Mouse (Mus musculus) left cerebral cortex, adult 18-20 months (tissue): Measurements from ENCODE around the gene Gm10717. TPM values are rescaled to one million over a fixed set of nuclear protein-coding genes. Genes with fewer than 3 reads are reported as not detected.
"Not testable (repeated sequence)": the region's sequence is repeated elsewhere in the genome, so short reads cannot be mapped to it uniquely, and the experiment has no call there.

Experiments used
- DNase-seq, 2 experiments: peaks; one replicate each; pipeline ENCODE4 v3.0.0; 2021 to 2022; ENCODE audit warnings: low spot score in 2 of 2, mixed read lengths in 1 of 2
- microRNA-seq, 2 experiments: library from miRNA; unstranded; fragments of <30 nt; microRNA quantifications; one replicate each; pipeline ENCODE4 v1.2.0; 2021
- total RNA-seq, 2 experiments: library from RNA; stranded (reverse); gene quantifications; 2 replicates each; pipeline ENCODE4 v1.2.3; 2021

Gm10717 gene
- total RNA-seq, 2 experiments from 2014 or later = not detected

GRCm38 (mm10) chr9:3023985-3024648, 1.1 kb upstream of the Gm10717 start:
- peak; percentile 61 to 78 for DNase-seq

DNA sequence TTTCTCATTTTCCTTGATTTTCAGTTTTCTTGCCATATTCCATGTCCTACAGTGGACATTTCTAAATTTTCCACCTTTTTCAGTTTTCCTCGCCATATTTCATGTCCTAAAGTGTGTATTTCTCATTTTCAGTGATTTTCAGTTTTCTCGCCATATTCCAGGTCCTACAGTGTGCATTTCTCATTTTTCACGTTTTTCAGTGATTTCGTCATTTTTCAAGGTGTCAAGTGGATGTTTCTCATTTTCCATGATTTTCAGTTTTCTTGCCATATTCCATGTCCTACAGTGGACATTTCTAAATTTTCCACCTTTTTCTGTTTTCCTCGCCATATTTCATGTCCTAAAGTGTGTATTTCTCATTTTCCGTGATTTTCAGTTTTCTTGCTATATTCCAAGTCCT, 436 bp downstream of the Gm10717 start:
- peak; percentile 63 to 75 for DNase-seq

DNA sequence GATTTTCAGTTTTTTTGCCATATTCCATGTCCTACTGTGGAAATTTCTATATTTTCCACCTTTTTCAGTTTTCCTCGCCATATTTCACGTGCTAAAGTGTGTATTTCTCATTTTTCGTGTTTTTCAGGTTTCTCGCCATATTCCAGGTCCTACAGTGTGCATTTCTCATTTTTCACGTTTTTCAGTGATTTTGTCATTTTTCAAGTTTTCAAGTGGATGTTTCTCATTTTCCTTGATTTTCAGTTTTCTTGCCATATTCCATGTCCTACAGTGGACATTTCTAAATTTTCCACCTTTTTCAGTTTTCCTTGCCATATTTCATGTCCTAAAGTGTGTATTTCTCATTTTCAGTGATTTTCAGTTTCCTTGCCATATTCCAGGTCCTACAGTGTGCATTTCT, 919 bp downstream of the Gm10717 start:
- DNase-seq = not testable (repeated sequence)

DNA sequence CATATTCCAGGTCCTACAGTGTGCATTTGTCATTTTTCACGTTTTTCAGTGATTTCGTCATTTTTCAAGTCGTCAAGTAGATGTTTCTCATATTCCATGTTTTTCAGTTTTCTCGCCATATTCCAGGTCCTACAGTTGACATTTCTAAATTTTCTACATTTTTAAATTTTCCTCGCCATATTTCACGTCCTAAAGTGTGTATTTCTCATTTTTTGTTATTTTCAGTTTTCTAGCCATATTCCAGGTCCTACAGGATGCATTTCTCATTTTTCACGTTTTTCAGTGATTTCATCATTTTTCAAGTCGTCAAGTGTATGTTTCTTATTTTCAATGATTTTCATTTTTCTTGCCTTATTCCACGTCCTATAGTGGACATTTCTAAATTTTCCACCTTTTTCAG, 1.5 kb downstream of the Gm10717 start:
- not testable (repeated sequence) for DNase-seq

- not testable (repeated sequence) for DNase-seq
Observed at GRCm38 (mm10) chr9:3027200-3027599, 2.0 kb downstream of the Gm10717 start.

GRCm38 (mm10) chr9:3029276-3030000, 4.2 kb downstream of the Gm10717 start:
- DNase-seq = peak in 1 of 2 experiments; percentile 4

- not testable (repeated sequence) for DNase-seq
Observed at GRCm38 (mm10) chr9:3030677-3031318, 5.6 kb downstream of the Gm10717 start.

DNA sequence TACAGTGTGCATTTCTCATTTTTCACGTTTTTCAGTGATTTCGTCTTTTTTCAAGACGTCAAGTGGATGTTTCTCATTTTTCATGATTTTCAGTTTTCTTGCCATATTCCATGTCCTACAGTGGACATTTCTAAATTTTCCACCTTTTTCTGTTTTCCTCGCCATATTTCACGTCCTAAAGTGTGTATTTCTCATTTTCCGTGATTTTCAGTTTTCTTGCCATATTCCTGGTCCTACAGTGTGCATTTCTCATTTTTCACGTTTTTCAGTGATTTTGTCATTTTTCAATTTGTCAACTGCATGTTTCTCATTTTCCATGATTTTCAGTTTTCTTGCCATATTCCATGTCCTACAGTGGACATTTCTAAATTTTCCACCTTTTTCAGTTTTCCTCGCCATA, 9.1 kb downstream of the Gm10717 start, which contains the start of gene Gm17535:
TSS of gene Gm17535 (plus strand) at position 301 of the 400 bp plus-strand sequence.
- DNase-seq = not testable (repeated sequence)

GRCm38 (mm10) chr9:3036577-3036976, 11.4 kb downstream of the Gm10717 start, which contains the start of gene Gm10715:
Gene Gm10715 (plus strand): TSS chr9:3036877.
- DNase-seq = not testable (repeated sequence)

DNA sequence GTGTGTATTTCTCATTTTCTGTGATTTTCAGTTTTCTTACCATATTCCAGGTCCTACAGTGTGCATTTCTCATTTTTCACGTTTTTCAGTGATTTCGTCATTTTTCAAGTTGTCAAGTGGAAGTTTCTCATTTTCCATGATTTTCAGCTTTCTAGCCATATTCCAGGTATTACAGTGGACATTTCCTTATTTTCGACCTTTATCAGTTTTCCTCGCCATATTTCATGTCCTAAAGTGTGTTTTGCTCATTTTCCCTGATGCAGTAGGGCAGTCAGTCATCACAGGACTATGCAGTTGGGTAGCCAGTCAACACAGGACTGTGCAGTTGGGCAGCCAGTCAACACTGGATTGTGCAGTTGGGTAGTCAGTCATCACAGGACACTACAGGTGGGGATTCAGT, 12.9 kb downstream of the Gm10717 start:
- DNase-seq = not testable (repeated sequence)

Small RNA genes lying within 50 kb of the gene (microRNA-seq; reads per million reads assigned to microRNA genes)
- gene Mir101c = 0 reads per million in 2 experiments

Other genes with a start within 250 kb of the Gm10717 start
- gene Gm10722, start 24.5 kb upstream of the Gm10717 start, total RNA-seq = not detected
- gene Gm11168, start 22.1 kb upstream of the Gm10717 start, total RNA-seq = not detected
- not detected for gene Gm10721, start 12.3 kb upstream of the Gm10717 start, total RNA-seq
- not detected for gene Gm10720, start 9.8 kb upstream of the Gm10717 start, total RNA-seq
- under 1 TPM in 1 of 2 experiments, not detected in 1; 0.54 TPM for gene Gm10719, start 8.0 kb upstream of the Gm10717 start, total RNA-seq
- under 1 TPM in 1 of 2 experiments, not detected in 1; 0.89 TPM for gene Gm10718, start 1.9 kb upstream of the Gm10717 start, total RNA-seq
- not detected for gene Gm17535, start 9.2 kb downstream of the Gm10717 start, total RNA-seq
- gene Gm10715, start 11.5 kb downstream of the Gm10717 start, total RNA-seq = not detected